Mouse (Mus musculus) myocyte (in vitro differentiated cells): Measurements from ENCODE around the gene Rnd2.

Source experiments
- MAX ChIP-seq: IDR thresholded peaks from one replicate; pipeline ENCODE4 v1.6.1; 2011; ENCODE audit warnings: low read depth, mild to moderate bottlenecking, control low read depth
- POLR2A ChIP-seq: IDR thresholded peaks from one replicate; pipeline ENCODE4 v1.6.1; 2011; ENCODE audit warnings: low read depth, mild to moderate bottlenecking, control low read depth, moderate library complexity; ENCODE audit not compliant: insufficient read length
- USF1 ChIP-seq: IDR thresholded peaks from one replicate; pipeline ENCODE4 v1.6.1; 2011; ENCODE audit warnings: low read depth, mild to moderate bottlenecking, control low read depth, moderate library complexity

DNA sequence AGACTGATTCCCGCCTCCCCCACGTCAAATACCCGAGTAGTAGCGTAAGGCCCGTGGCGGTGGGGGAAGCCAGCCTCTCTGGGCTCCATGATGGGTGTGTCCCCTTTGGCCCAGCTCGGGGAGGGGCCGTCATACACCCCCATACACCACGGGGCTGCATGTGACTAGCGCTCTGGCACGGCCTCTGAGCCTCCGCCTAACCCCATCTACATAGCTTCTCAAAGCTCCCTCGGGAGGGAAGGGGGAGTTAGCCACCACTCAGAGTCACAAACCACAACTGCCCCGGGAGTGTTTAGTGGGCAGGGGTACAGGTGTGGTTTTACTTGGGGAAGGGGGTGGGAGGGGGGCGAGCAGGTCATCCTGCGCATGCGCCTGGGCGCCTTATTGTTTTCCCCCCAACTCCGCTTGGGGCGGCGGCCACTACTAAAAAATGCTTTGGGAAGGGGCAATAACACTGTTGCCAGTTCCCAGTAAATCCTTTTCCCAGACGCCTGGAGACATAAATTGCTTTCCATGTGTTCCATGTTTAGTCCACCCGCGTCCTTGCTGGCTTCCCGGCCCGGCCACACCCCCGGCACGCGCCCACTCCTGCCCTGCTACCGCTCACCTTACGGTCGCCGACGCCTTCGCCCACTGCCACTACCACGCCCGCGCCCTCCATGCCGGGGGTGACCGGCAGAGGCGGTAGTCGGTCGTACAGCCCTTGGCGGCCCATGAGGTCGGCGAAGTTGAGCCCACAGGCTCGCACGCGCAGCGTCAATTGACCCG is 486 bp downstream of the Rnd2 start:
- TF ChIP-seq POLR2A (peak; percentile 65), MAX (no peak), USF1 (peak; percentile 71)
